Mouse (Mus musculus): ENCODE results near the gene Dhx9. TPM values are rescaled to one million over a fixed set of nuclear protein-coding genes. Genes with fewer than 3 reads are reported as not detected.
A peak's percentile ranks its signal among the peaks of the same experiment; 100 is the strongest.

The Dhx9 gene
- total and polyA plus RNA-seq, 2 experiments: 5.7 to 41.1 TPM

GRCm38 (mm10) chr1:153481025-153481412, 6.4 kb downstream of the Dhx9 start:
- Histone ChIP-seq H3K79me2 (ENCODE audit: control insufficient read depth, insufficient read depth, low read length) (peaks cover 10% of the 10 kb centered on the region; the same call in 1 of the 2 replicates), H3K9ac (ENCODE audit: low read depth, low read length) (no peak overlapping the region), H3K36me3 (ENCODE audit: control insufficient read depth, insufficient read depth, low read length) (peaks cover 51% of the 10 kb centered on the region), H3K4me1 (ENCODE audit: control insufficient read depth, insufficient read depth, low read length) (peaks cover 10% of the 10 kb centered on the region; the same call in 1 of the 2 replicates), H3K27me3 (ENCODE audit: control insufficient read depth, insufficient read depth, low read length) (no peaks in the 10 kb centered on the region), H3K4me3 (ENCODE audit: insufficient read depth, low read depth, low read length) (no peak overlapping the region), H3K27ac (replicated peaks; ENCODE audit: insufficient read depth, low read depth, low read length) (peak overlapping the region; percentile 33)
- TF ChIP-seq CTCF (IDR thresholded peaks at IDR 0.05; ENCODE audit: low read depth, low read length) (no peak), POLR2A (IDR thresholded peaks at IDR 0.05; ENCODE audit: extremely low read depth, insufficient read depth, low read length) (no peak)
- WGBS: 70% methylated on average over 1 of the region's 1 CpGs
- DNase-seq (ENCODE audit: extremely low read depth, low read depth, low spot score): no peak

GRCm38 (mm10) chr1:153480386-153481024, 7.0 kb downstream of the Dhx9 start:
- TF ChIP-seq CTCF (IDR thresholded peaks at IDR 0.05; ENCODE audit: low read depth, low read length) (peak; percentile 73), POLR2A (IDR thresholded peaks at IDR 0.05; ENCODE audit: extremely low read depth, insufficient read depth, low read length) (no peak)
- peaks cover 10% of the 10 kb centered on the region; the same call in 1 of the 2 replicates for H3K4me1 ChIP-seq (ENCODE audit: control insufficient read depth, insufficient read depth, low read length)
- H3K27ac ChIP-seq (replicated peaks; ENCODE audit: insufficient read depth, low read depth, low read length): no peak overlapping the region
- peaks cover 10% of the 10 kb centered on the region; the same call in 1 of the 2 replicates for H3K79me2 ChIP-seq (ENCODE audit: control insufficient read depth, insufficient read depth, low read length)
- DNase-seq (ENCODE audit: extremely low read depth, low read depth, low spot score): peak; percentile 37
- 40% methylated on average over 1 of the region's 1 CpGs for WGBS
- H3K36me3 ChIP-seq (ENCODE audit: control insufficient read depth, insufficient read depth, low read length): peaks cover 53% of the 10 kb centered on the region
- H3K27me3 ChIP-seq (ENCODE audit: control insufficient read depth, insufficient read depth, low read length): no peaks in the 10 kb centered on the region
- H3K9ac ChIP-seq (ENCODE audit: low read depth, low read length): no peak overlapping the region
- no peak overlapping the region for H3K4me3 ChIP-seq (ENCODE audit: insufficient read depth, low read depth, low read length)

GRCm38 (mm10) chr1:153479296-153479695, 8.2 kb downstream of the Dhx9 start:
- Histone ChIP-seq H3K36me3 (ENCODE audit: control insufficient read depth, insufficient read depth, low read length) (peaks cover 61% of the 10 kb centered on the region), H3K27ac (replicated peaks; ENCODE audit: insufficient read depth, low read depth, low read length) (no peak overlapping the region), H3K9ac (ENCODE audit: low read depth, low read length) (no peak overlapping the region), H3K4me1 (ENCODE audit: control insufficient read depth, insufficient read depth, low read length) (peaks cover 5% of the 10 kb centered on the region; the same call in 1 of the 2 replicates), H3K79me2 (ENCODE audit: control insufficient read depth, insufficient read depth, low read length) (peaks cover 6% of the 10 kb centered on the region; the same call in 1 of the 2 replicates), H3K27me3 (ENCODE audit: control insufficient read depth, insufficient read depth, low read length) (no peaks in the 10 kb centered on the region), H3K4me3 (ENCODE audit: insufficient read depth, low read depth, low read length) (no peak overlapping the region)
- WGBS: 95% methylated on average over 1 of the region's 1 CpGs
- no peak for DNase-seq (ENCODE audit: extremely low read depth, low read depth, low spot score)
- TF ChIP-seq POLR2A (IDR thresholded peaks at IDR 0.05; ENCODE audit: extremely low read depth, insufficient read depth, low read length) (no peak), CTCF (IDR thresholded peaks at IDR 0.05; ENCODE audit: low read depth, low read length) (no peak)

DNA sequence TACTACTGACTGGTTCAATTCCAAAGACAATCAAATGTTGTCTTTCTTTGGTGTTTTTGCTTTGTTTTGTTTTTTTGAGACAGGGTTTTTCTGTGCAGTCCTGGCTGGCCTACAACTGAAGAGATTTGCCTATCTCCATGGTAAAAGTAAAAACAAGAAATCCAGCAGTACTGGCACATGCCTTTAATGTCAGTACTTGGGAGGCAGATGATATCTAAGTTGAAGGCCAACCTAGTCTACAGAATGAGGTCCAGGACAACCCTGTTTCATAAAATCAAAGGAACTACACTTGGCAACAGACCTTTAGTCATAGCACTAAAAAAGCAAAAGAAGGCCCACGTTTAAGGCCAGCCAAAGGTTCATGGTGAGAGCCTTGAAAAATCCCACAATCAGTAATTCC, 25.7 kb downstream of the Dhx9 start:
- Histone ChIP-seq H3K27ac (replicated peaks; ENCODE audit: insufficient read depth, low read depth, low read length) (no peak overlapping the region), H3K9ac (ENCODE audit: low read depth, low read length) (no peak overlapping the region), H3K4me1 (ENCODE audit: control insufficient read depth, insufficient read depth, low read length) (no peaks in the 10 kb centered on the region), H3K79me2 (ENCODE audit: control insufficient read depth, insufficient read depth, low read length) (no peaks in the 10 kb centered on the region), H3K27me3 (ENCODE audit: control insufficient read depth, insufficient read depth, low read length) (no peaks in the 10 kb centered on the region), H3K36me3 (ENCODE audit: control insufficient read depth, insufficient read depth, low read length) (peaks cover 69% of the 10 kb centered on the region), H3K4me3 (ENCODE audit: insufficient read depth, low read depth, low read length) (no peak overlapping the region)
- WGBS: 58% methylated on average over 1 of the region's 1 CpGs
- no peak for TF ChIP-seq POLR2A (IDR thresholded peaks at IDR 0.05; ENCODE audit: extremely low read depth, insufficient read depth, low read length)
- TF ChIP-seq CTCF (IDR thresholded peaks at IDR 0.05; ENCODE audit: low read depth, low read length): no peak
- DNase-seq (ENCODE audit: extremely low read depth, low read depth, low spot score): no peak

GRCm38 (mm10) chr1:153456137-153456536, 31.3 kb downstream of the Dhx9 start:
- TF ChIP-seq POLR2A (IDR thresholded peaks at IDR 0.05; ENCODE audit: extremely low read depth, insufficient read depth, low read length) (no peak), CTCF (IDR thresholded peaks at IDR 0.05; ENCODE audit: low read depth, low read length) (no peak)
- DNase-seq (ENCODE audit: extremely low read depth, low read depth, low spot score): no peak
- Histone ChIP-seq H3K36me3 (ENCODE audit: control insufficient read depth, insufficient read depth, low read length) (peaks cover 48% of the 10 kb centered on the region), H3K9ac (ENCODE audit: low read depth, low read length) (no peak overlapping the region), H3K4me1 (ENCODE audit: control insufficient read depth, insufficient read depth, low read length) (no peaks in the 10 kb centered on the region), H3K79me2 (ENCODE audit: control insufficient read depth, insufficient read depth, low read length) (no peaks in the 10 kb centered on the region), H3K27ac (replicated peaks; ENCODE audit: insufficient read depth, low read depth, low read length) (no peak overlapping the region), H3K4me3 (ENCODE audit: insufficient read depth, low read depth, low read length) (no peak overlapping the region), H3K27me3 (ENCODE audit: control insufficient read depth, insufficient read depth, low read length) (no peaks in the 10 kb centered on the region)
- 97% methylated on average over 5 of the region's 5 CpGs for WGBS

DNA sequence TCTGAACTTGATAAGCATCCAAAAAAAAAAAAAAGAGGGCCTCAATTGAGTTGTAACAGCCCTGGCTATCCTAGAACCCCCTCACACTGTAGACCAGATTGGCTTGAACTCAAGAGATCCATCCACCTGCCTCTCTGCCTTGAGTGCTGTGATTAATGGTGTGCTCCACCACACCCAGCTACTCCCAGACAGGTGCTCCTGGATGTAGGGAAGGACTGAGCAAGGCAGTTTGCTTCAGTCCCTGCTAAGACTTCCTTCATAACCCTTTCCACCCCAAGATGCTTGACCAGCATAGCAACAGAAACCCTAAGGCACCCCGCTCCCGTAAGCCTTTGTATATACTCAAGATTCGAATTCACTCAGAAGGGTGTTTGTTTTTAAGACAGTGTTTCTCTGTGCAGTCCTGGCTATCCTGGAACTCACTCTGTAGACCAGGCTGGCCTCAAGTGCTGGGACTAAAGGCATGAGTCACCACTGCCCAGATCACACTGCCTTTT, 34.3 kb downstream of the Dhx9 start:
- 95% methylated on average over 3 of the region's 3 CpGs for WGBS
- no peak overlapping the region for H3K27ac ChIP-seq (replicated peaks; ENCODE audit: insufficient read depth, low read depth, low read length)
- TF ChIP-seq CTCF (IDR thresholded peaks at IDR 0.05; ENCODE audit: low read depth, low read length) (no peak), POLR2A (IDR thresholded peaks at IDR 0.05; ENCODE audit: extremely low read depth, insufficient read depth, low read length) (no peak)
- DNase-seq (ENCODE audit: extremely low read depth, low read depth, low spot score): no peak
- H3K79me2 ChIP-seq (ENCODE audit: control insufficient read depth, insufficient read depth, low read length): no peaks in the 10 kb centered on the region
- H3K4me3 ChIP-seq (ENCODE audit: insufficient read depth, low read depth, low read length): no peak overlapping the region
- H3K27me3 ChIP-seq (ENCODE audit: control insufficient read depth, insufficient read depth, low read length): no peaks in the 10 kb centered on the region
- H3K36me3 ChIP-seq (ENCODE audit: control insufficient read depth, insufficient read depth, low read length): peaks cover 24% of the 10 kb centered on the region
- H3K4me1 ChIP-seq (ENCODE audit: control insufficient read depth, insufficient read depth, low read length): no peaks in the 10 kb centered on the region
- H3K9ac ChIP-seq (ENCODE audit: low read depth, low read length): no peak overlapping the region

All from liver, adult 2 months (tissue).